Mouse (Mus musculus): ENCODE results near the gene Hsd11b1. TPM values are rescaled to one million over a fixed set of nuclear protein-coding genes. Genes with fewer than 3 reads are reported as not detected.
A peak's percentile ranks its signal among the peaks of the same experiment; 100 is the strongest.

Hsd11b1 gene
- total and polyA plus RNA-seq, 2 experiments, result 1,028 to 1,077 TPM

DNA sequence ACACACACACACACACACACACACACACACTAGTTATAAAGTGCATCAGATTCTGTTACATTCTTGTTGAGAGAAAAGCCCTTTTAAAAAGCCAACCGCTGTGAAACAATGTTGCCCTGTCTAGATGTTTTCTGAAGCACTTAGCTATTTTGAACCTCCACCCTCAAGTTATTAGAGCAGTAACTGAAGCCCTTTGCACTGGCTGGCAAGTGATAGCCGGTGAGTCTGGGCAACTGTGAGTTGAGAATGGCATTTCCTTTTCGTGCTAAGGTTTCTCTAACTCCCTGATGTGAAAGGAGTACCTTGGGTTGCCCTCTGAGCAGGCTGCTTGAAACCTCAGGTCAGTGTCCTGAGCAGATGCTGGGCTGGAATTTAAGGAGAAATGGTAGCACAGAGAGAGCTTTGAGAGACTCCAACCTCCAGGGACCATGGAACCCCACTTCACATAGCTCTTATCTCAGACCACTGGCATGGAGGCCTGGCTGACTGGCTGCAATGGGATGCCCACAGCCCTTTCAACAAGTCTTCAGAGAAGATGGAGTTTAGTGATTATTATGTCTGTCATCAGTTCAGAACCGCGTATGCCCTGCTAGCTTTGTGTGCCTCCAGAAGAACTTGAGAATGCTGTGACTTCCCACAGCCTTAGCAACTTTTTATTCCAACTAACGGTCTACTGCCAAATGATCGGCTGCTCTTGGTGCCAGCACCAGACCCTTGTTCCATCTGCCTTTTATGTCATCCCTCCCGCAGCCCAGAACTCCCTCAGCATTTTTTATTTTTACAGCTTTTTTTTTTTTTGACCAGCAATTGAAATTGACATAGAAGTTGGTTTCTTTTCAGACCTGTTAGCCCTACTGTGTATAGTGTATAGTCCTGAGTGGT lies 608 bp downstream of the Hsd11b1 start:
- no peak for TF ChIP-seq CTCF (IDR thresholded peaks at IDR 0.05; ENCODE audit: low read depth, low read length)
- TF ChIP-seq POLR2A (IDR thresholded peaks at IDR 0.05; ENCODE audit: extremely low read depth, insufficient read depth, low read length), result no peak
- H3K79me2 ChIP-seq (ENCODE audit: control insufficient read depth, insufficient read depth, low read length), result no peaks in the 10 kb centered on the region
- H3K27ac ChIP-seq (replicated peaks; ENCODE audit: insufficient read depth, low read depth, low read length), result peak overlapping the region; percentile 15
- peak overlapping the region; percentile 3; the same call in 1 of the 2 replicates for H3K4me3 ChIP-seq (ENCODE audit: insufficient read depth, low read depth, low read length)
- no peaks in the 10 kb centered on the region for H3K36me3 ChIP-seq (ENCODE audit: control insufficient read depth, insufficient read depth, low read length)
- peak overlapping the region; percentile 37; the same call in 1 of the 2 replicates for H3K9ac ChIP-seq (ENCODE audit: low read depth, low read length)
- no peaks in the 10 kb centered on the region for H3K27me3 ChIP-seq (ENCODE audit: control insufficient read depth, insufficient read depth, low read length)
- DNase-seq (ENCODE audit: extremely low read depth, low read depth, low spot score), result no peak
- H3K4me1 ChIP-seq (ENCODE audit: control insufficient read depth, insufficient read depth, low read length), result peaks cover 7% of the 10 kb centered on the region
- WGBS, result 88% methylated on average over 8 of the region's 8 CpGs

DNA sequence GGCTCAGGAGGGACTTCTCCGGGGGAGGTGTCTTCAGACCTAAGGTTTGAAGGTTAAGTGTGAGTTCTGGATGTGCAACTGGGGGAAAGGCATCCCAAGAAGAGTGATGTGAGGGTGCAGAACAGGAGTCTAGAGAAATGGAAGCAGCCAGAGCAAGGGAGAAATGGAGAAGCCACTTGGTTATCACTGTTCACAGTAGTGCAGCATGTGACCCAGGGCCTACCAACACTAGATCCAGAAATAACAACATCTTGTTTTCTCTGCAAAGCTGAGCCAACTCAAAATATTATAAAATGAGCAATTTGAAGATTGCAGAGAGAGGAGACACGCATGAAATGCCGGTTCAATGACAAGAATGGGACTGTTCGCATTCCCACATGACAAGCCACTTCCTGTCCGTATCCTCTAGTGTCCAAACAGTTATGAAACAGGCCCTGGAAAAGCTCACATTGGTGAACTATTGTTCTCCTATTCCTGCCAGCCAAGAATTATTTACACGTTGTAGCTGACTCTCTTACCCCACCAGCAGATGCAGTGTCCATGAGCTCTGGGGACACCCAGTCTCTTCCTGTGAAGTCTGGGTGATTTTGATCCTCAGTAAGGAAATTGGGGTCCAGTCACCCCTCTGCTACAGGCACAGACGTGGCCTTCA lies 1.9 kb downstream of the Hsd11b1 start:
- Histone ChIP-seq H3K9ac (ENCODE audit: low read depth, low read length) (0 out of 2 replicates have a peak overlapping the region, but pooled peaks have one; percentile 29), H3K79me2 (ENCODE audit: control insufficient read depth, insufficient read depth, low read length) (no peaks in the 10 kb centered on the region), H3K36me3 (ENCODE audit: control insufficient read depth, insufficient read depth, low read length) (no peaks in the 10 kb centered on the region), H3K27ac (replicated peaks; ENCODE audit: insufficient read depth, low read depth, low read length) (peak overlapping the region; percentile 86), H3K4me3 (ENCODE audit: insufficient read depth, low read depth, low read length) (no peak overlapping the region), H3K27me3 (ENCODE audit: control insufficient read depth, insufficient read depth, low read length) (no peaks in the 10 kb centered on the region), H3K4me1 (ENCODE audit: control insufficient read depth, insufficient read depth, low read length) (peaks cover 7% of the 10 kb centered on the region)
- DNase-seq (ENCODE audit: extremely low read depth, low read depth, low spot score), result peak; percentile 89
- 22% methylated on average over 7 of the region's 7 CpGs for WGBS
- TF ChIP-seq CTCF (IDR thresholded peaks at IDR 0.05; ENCODE audit: low read depth, low read length) (no peak), POLR2A (IDR thresholded peaks at IDR 0.05; ENCODE audit: extremely low read depth, insufficient read depth, low read length) (no peak)

DNA sequence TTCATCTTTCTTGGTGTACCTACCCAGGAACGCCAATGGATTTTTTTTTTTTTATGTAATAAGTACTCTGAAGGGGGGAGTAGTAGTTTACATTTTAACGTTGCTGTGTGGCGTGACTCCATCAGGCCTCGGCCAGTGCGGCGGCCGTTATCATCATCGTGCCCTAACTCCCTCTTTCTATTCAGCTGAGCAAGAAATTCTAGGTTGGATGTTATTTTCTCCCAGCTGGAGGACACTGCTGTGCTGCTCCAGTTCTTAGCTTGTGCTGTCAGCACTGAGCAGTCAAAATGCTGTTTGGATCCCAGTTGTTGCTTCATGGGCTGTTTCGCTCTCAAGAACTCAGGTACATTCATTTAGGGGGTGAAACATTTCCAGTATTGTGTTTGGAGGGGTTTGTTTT lies 4.3 kb downstream of the Hsd11b1 start:
- Histone ChIP-seq H3K27me3 (ENCODE audit: control insufficient read depth, insufficient read depth, low read length) (no peaks in the 10 kb centered on the region), H3K79me2 (ENCODE audit: control insufficient read depth, insufficient read depth, low read length) (no peaks in the 10 kb centered on the region), H3K4me3 (ENCODE audit: insufficient read depth, low read depth, low read length) (no peak overlapping the region), H3K27ac (replicated peaks; ENCODE audit: insufficient read depth, low read depth, low read length) (no peak overlapping the region), H3K4me1 (ENCODE audit: control insufficient read depth, insufficient read depth, low read length) (peaks cover 7% of the 10 kb centered on the region), H3K9ac (ENCODE audit: low read depth, low read length) (no peak overlapping the region), H3K36me3 (ENCODE audit: control insufficient read depth, insufficient read depth, low read length) (no peaks in the 10 kb centered on the region)
- 87% methylated on average over 9 of the region's 9 CpGs for WGBS
- TF ChIP-seq CTCF (IDR thresholded peaks at IDR 0.05; ENCODE audit: low read depth, low read length) (no peak), POLR2A (IDR thresholded peaks at IDR 0.05; ENCODE audit: extremely low read depth, insufficient read depth, low read length) (no peak)
- no peak for DNase-seq (ENCODE audit: extremely low read depth, low read depth, low spot score)

DNA sequence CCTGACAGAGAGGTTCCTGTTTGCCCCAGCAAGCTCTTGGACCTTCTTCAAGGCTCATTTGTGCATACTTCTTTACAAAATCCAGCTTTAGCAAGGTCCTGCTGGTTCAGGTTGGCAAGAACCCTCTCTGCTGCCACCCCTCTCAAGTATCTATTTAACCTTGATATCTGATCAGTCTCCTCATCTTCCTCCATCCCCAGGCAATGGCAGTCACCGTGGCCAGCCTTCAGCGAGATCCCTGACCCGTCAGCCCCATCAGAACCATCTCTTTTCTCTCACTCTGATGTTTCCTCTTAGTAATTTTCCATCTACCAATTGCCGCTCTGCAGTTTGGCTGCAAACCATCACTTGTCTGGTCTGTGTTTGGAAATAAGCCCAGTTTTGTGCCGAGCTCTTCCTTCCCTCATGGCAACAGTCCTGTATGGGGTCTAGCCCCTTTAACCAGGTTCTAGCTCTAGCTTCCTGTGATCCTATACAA lies 7.2 kb downstream of the Hsd11b1 start:
- 30% methylated on average over 5 of the region's 5 CpGs for WGBS

DNA sequence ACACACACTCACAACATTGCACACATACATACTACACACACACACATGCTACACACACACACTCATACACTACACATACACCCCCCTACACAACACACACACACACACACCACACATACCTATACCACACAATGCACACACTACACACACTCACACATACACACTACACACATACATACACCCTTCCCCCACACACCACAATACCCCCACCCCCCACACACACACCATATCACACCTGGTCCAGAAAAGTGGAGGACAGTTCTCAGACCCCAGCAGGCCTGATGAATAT lies 7.6 kb downstream of the Hsd11b1 start:
- Histone ChIP-seq H3K79me2 (ENCODE audit: control insufficient read depth, insufficient read depth, low read length) (no peaks in the 10 kb centered on the region), H3K27ac (replicated peaks; ENCODE audit: insufficient read depth, low read depth, low read length) (0 out of 2 replicates have a peak overlapping the region, but pooled peaks have one; percentile 22), H3K27me3 (ENCODE audit: control insufficient read depth, insufficient read depth, low read length) (no peaks in the 10 kb centered on the region), H3K9ac (ENCODE audit: low read depth, low read length) (peak overlapping the region; percentile 14; the same call in 1 of the 2 replicates), H3K4me3 (ENCODE audit: insufficient read depth, low read depth, low read length) (no peak overlapping the region), H3K4me1 (ENCODE audit: control insufficient read depth, insufficient read depth, low read length) (no peaks in the 10 kb centered on the region), H3K36me3 (ENCODE audit: control insufficient read depth, insufficient read depth, low read length) (no peaks in the 10 kb centered on the region)
- no peak for TF ChIP-seq POLR2A (IDR thresholded peaks at IDR 0.05; ENCODE audit: extremely low read depth, insufficient read depth, low read length)
- TF ChIP-seq CTCF (IDR thresholded peaks at IDR 0.05; ENCODE audit: low read depth, low read length), result no peak
- no peak for DNase-seq (ENCODE audit: extremely low read depth, low read depth, low spot score)

More for the DNA sequence above, 7.2 kb downstream of the Hsd11b1 start:
- no peak overlapping the region for H3K9ac ChIP-seq (ENCODE audit: low read depth, low read length)
- no peaks in the 10 kb centered on the region for H3K36me3 ChIP-seq (ENCODE audit: control insufficient read depth, insufficient read depth, low read length)
- H3K79me2 ChIP-seq (ENCODE audit: control insufficient read depth, insufficient read depth, low read length), result no peaks in the 10 kb centered on the region
- peak; percentile 36 for DNase-seq (ENCODE audit: extremely low read depth, low read depth, low spot score)
- H3K27me3 ChIP-seq (ENCODE audit: control insufficient read depth, insufficient read depth, low read length), result no peaks in the 10 kb centered on the region
- TF ChIP-seq POLR2A (IDR thresholded peaks at IDR 0.05; ENCODE audit: extremely low read depth, insufficient read depth, low read length) (no peak), CTCF (IDR thresholded peaks at IDR 0.05; ENCODE audit: low read depth, low read length) (no peak)
- peak overlapping the region; percentile 22; the same call in 1 of the 2 replicates for H3K27ac ChIP-seq (replicated peaks; ENCODE audit: insufficient read depth, low read depth, low read length)
- H3K4me1 ChIP-seq (ENCODE audit: control insufficient read depth, insufficient read depth, low read length), result peaks cover under 1% of the 10 kb centered on the region; the same call in 1 of the 2 replicates
- H3K4me3 ChIP-seq (ENCODE audit: insufficient read depth, low read depth, low read length), result no peak overlapping the region

Measured in liver, adult 2 months (tissue).